Mouse (Mus musculus) kidney, embryonic 16.5 days (tissue): Measurements from ENCODE around the gene Vwa7. TPM values are rescaled to one million over a fixed set of nuclear protein-coding genes. Genes with fewer than 3 reads are reported as not detected.
"Not testable (repeated sequence)": the region's sequence is repeated elsewhere in the genome, so short reads cannot be mapped to it uniquely, and the experiment has no call there.

ENCODE experiments used
- ATAC-seq: fragments of 200-750 bp; cut with Nextera tagmentation; 2 replicates; pipeline ENCODE4 v1.8.0; 2017; ENCODE audit warnings: moderate TSS enrichment; ENCODE audit not compliant: low FRiP score, low TSS enrichment
- H3K27ac ChIP-seq: fragments of 300-500 bp; sonication (generic); 2 replicates; pipeline ENCODE4 v1.5.1; 2014; ENCODE audit warnings: low read length
- H3K27me3 ChIP-seq: fragments of 300-500 bp; sonication (generic); 2 replicates; pipeline ENCODE4 v1.6.1; 2014; ENCODE audit warnings: low read length, control low read depth, mixed read lengths; ENCODE audit not compliant: insufficient read depth
- H3K36me3 ChIP-seq: fragments of 300-500 bp; sonication (generic); 2 replicates; pipeline ENCODE4 v1.6.1; 2014; ENCODE audit warnings: low read length, control low read depth, mixed read lengths; ENCODE audit not compliant: insufficient read depth
- H3K4me1 ChIP-seq: fragments of 300-500 bp; sonication (generic); 2 replicates; pipeline ENCODE4 v1.6.1; 2014; ENCODE audit warnings: low read length, control low read depth, mixed read lengths; ENCODE audit not compliant: insufficient read depth
- H3K4me2 ChIP-seq: fragments of 300-500 bp; sonication (generic); replicated peaks from 2 replicates; pipeline ENCODE4 v1.6.1; 2014; ENCODE audit warnings: low read depth, low read length
- H3K4me3 ChIP-seq: fragments of 300-500 bp; sonication (generic); 2 replicates; pipeline ENCODE4 v1.5.1; 2014; ENCODE audit warnings: mild to moderate bottlenecking, low read length
- H3K9ac ChIP-seq: fragments of 300-500 bp; sonication (generic); replicated peaks from 2 replicates; pipeline ENCODE4 v1.6.1; 2014; ENCODE audit warnings: low read length
- H3K9me3 ChIP-seq: fragments of 300-500 bp; sonication (generic); 2 replicates; pipeline ENCODE4 v1.6.1; 2016; ENCODE audit warnings: low read length, control low read depth
- WGBS: fragments of 180-500 bp; shearing (Covaris S2); extraction: QIAGEN DNeasy Blood & Tissue Kit; methylation state at CpG from one replicate; pipeline ENCODE4 v1.1.7; 2014; 5-methylcytosine and 5-hydroxymethylcytosine counted together
- polyA plus RNA-seq: library from polyadenylated mRNA; unstranded; fragments of >200 nt; fragmentation: Nextera tagmentation; extraction: Ambion mirVana; gene quantifications from 2 replicates; pipeline ENCODE4 v1.2.1, GENCODE M21; 2015

The Vwa7 gene
- polyA plus RNA-seq, 1 experiment from 2014 or later: 0.21 TPM

DNA sequence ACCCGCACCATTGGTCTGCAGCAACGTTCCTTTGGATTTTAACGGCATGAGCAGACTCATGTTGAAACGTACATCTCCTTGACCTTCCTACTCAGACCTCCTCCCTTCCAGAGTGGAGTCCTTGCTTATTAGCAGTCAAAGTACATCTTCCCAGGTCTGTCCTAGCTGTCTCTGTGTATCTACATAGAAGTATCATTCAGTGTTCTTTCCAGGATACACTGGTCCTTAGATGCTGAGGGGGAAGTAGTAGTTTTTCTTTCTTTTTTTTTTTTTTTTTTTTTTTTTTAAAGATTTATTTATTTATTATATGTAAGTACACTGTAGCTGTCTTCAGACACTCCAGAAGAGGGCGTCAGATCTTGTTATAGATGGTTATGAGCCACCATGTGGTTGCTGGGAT lies 10.5 kb upstream of the Vwa7 start:
- H3K36me3 ChIP-seq: peaks cover 58% of the 10 kb centered on the region
- H3K9me3 ChIP-seq, ATAC-seq, H3K9ac ChIP-seq, H3K4me3 ChIP-seq, H3K27ac ChIP-seq, H3K4me2 ChIP-seq, H3K27me3 ChIP-seq: not testable (repeated sequence)
- 94% methylated on average over 4 of the region's 5 CpGs for WGBS
- H3K4me1 ChIP-seq: peaks cover 17% of the 10 kb centered on the region

- Histone ChIP-seq H3K36me3 (peaks cover 74% of the 10 kb centered on the region), H3K4me1 (peaks cover 11% of the 10 kb centered on the region), H3K27me3 (no peaks in the 10 kb centered on the region), H3K9ac (no peak overlapping the region), H3K9me3 (no peaks in the 10 kb centered on the region), H3K4me3 (no peak overlapping the region), H3K27ac (no peak overlapping the region), H3K4me2 (no peak overlapping the region)
- no peak for ATAC-seq
- 96% methylated on average over 7 of the region's 7 CpGs for WGBS
Observed at GRCm38 (mm10) chr17:35007387-35007991, 8.9 kb upstream of the Vwa7 start.

- Histone ChIP-seq H3K4me3 (no peak overlapping the region), H3K27me3 (no peaks in the 10 kb centered on the region), H3K4me1 (no peaks in the 10 kb centered on the region), H3K36me3 (peaks cover 89% of the 10 kb centered on the region), H3K27ac (no peak overlapping the region), H3K9ac (no peak overlapping the region), H3K9me3 (no peaks in the 10 kb centered on the region), H3K4me2 (no peak overlapping the region)
- no peak for ATAC-seq
- WGBS: 75% methylated on average over 7 of the region's 7 CpGs
Observed at GRCm38 (mm10) chr17:35009586-35009985, 6.8 kb upstream of the Vwa7 start.

DNA sequence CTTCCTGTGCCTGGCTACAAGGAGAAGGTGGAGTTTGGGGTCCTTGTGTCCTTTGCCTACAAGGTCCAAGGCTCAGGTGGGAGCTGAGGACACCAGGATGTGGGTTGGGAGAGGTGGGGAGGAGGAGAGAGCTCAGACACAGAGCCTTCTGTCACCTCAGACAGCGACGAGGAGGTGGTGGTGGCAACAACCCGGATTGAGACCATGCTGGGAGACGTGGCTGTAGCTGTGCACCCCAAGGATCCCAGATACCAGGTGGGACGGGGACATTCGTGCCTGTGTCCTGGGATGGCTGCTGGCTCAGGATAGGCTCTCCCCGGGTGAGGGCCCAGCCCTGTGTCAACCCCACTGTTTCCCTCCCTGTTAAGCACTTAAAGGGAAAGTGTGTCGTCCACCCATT lies 4.9 kb upstream of the Vwa7 start:
- H3K4me2 ChIP-seq: no peak overlapping the region
- H3K4me1 ChIP-seq: no peaks in the 10 kb centered on the region
- 96% methylated on average over 8 of the region's 8 CpGs for WGBS
- H3K9me3 ChIP-seq: no peaks in the 10 kb centered on the region
- no peaks in the 10 kb centered on the region for H3K27me3 ChIP-seq
- H3K9ac ChIP-seq: no peak overlapping the region
- ATAC-seq: no peak
- H3K4me3 ChIP-seq: no peak overlapping the region
- peaks cover 92% of the 10 kb centered on the region for H3K36me3 ChIP-seq
- H3K27ac ChIP-seq: no peak overlapping the region

- ATAC-seq: no peak
- Histone ChIP-seq H3K27me3 (no peaks in the 10 kb centered on the region), H3K4me1 (no peaks in the 10 kb centered on the region), H3K36me3 (peaks cover 85% of the 10 kb centered on the region), H3K9me3 (no peaks in the 10 kb centered on the region), H3K27ac (no peak overlapping the region), H3K4me3 (no peak overlapping the region), H3K9ac (no peak overlapping the region), H3K4me2 (no peak overlapping the region)
- WGBS: 78% methylated on average over 13 of the region's 13 CpGs
Observed at GRCm38 (mm10) chr17:35012430-35012829, 3.9 kb upstream of the Vwa7 start.

- H3K27me3 ChIP-seq: no peaks in the 10 kb centered on the region
- H3K36me3 ChIP-seq: peaks cover 77% of the 10 kb centered on the region
- H3K9ac ChIP-seq: no peak overlapping the region
- H3K4me1 ChIP-seq: no peaks in the 10 kb centered on the region
- 82% methylated on average over 6 of the region's 6 CpGs for WGBS
- H3K4me3 ChIP-seq: no peak overlapping the region
- no peak overlapping the region for H3K27ac ChIP-seq
- H3K9me3 ChIP-seq: no peaks in the 10 kb centered on the region
- no peak overlapping the region for H3K4me2 ChIP-seq
- ATAC-seq: no peak
Observed at GRCm38 (mm10) chr17:35013221-35013620, 3.2 kb upstream of the Vwa7 start.

DNA sequence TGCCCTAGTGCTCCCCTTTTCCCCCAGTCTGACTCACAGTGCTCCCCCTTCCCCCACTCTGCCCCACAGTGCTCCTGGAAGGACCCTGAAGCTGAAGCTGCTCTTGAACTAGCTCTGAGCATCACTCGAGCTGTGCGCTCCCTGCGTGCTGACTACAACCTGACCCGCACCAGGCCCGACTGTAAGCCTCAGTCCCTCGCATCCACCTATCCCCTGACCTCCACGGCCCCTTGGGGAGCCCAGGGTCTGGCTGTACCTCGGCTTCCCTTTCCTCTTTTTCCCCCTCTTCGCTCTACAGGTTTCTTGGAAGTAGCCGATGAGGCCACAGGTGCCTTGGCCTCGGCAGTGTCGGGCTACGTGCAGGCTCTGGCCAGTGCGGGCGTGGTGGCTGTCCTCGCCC lies 1.1 kb upstream of the Vwa7 start:
- H3K4me2 ChIP-seq: no peak overlapping the region
- H3K27ac ChIP-seq: no peak overlapping the region
- H3K27me3 ChIP-seq: no peaks in the 10 kb centered on the region
- no peaks in the 10 kb centered on the region for H3K9me3 ChIP-seq
- no peak for ATAC-seq
- no peak overlapping the region for H3K4me3 ChIP-seq
- WGBS: 90% methylated on average over 16 of the region's 16 CpGs
- peaks cover 60% of the 10 kb centered on the region for H3K36me3 ChIP-seq
- no peak overlapping the region for H3K9ac ChIP-seq
- no peaks in the 10 kb centered on the region for H3K4me1 ChIP-seq

DNA sequence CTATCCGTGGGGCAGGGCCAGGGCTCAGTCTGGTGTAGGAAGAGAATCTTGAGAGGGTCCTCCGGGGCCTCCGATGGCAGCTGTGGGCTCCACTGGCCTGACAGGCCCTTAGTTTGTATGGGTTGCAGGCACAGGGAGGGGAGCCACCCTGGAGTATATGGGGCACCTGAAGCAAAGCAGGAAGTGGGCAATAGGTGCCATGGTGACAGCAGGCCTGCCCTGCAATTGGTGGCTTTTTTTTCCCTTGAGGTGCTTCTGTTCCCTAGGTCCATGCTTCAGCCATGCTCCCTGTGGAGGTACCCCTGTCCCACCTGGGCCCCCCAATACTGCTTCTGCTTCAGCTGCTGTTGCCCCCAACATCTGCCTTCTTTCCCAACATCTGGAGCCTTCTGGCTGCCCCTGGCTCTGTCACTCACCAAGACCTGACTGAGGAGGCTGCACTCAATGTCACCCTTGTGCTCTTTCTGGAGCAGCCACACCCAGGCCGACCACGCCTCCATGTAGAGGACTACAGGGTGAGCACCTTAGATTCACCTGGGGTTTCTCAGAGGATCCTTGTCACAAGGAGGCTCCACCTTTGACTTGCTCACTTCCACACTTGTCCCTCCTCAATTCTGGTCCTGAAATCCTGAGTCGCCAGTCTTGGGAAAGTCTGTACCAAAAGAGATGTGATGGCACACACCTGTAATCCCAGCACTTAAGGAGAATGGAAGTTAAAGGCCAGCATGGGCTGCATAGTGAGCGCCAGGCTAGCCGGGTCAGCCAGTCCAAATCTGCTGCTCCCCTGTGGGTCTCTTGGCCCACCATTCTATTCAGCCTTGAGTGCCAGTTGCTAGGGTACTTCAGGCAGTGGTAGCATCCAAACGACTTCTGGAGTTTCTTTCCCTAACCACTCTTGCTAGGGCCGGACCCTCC lies 669 bp downstream of the Vwa7 start:
- Histone ChIP-seq H3K9ac (no peak overlapping the region; the same call in 1 of the 2 replicates), H3K9me3 (no peaks in the 10 kb centered on the region), H3K4me1 (peaks cover 5% of the 10 kb centered on the region), H3K36me3 (peaks cover 43% of the 10 kb centered on the region), H3K27ac (no peak overlapping the region), H3K4me3 (no peak overlapping the region), H3K4me2 (no peak overlapping the region), H3K27me3 (no peaks in the 10 kb centered on the region)
- ATAC-seq: no peak
- 80% methylated on average over 10 of the region's 10 CpGs for WGBS

GRCm38 (mm10) chr17:35017706-35018030 lies 1.3 kb downstream of the Vwa7 start:
- Histone ChIP-seq H3K4me1 (peaks cover 5% of the 10 kb centered on the region), H3K27me3 (no peaks in the 10 kb centered on the region), H3K4me3 (no peak overlapping the region), H3K9me3 (no peaks in the 10 kb centered on the region), H3K4me2 (no peak overlapping the region), H3K27ac (no peak overlapping the region), H3K36me3 (peaks cover 36% of the 10 kb centered on the region), H3K9ac (no peak overlapping the region)
- ATAC-seq: no peak
- 71% methylated on average over 14 of the region's 14 CpGs for WGBS

- Histone ChIP-seq H3K27me3 (no peaks in the 10 kb centered on the region), H3K27ac (no peak overlapping the region), H3K4me3 (no peak overlapping the region), H3K4me1 (peaks cover 5% of the 10 kb centered on the region), H3K9me3 (no peaks in the 10 kb centered on the region), H3K9ac (no peak overlapping the region), H3K4me2 (no peak overlapping the region), H3K36me3 (peaks cover 31% of the 10 kb centered on the region)
- ATAC-seq: no peak
- 83% methylated on average over 3 of the region's 3 CpGs for WGBS
Observed at GRCm38 (mm10) chr17:35018171-35018570, 1.8 kb downstream of the Vwa7 start.
